Mouse (Mus musculus) intestine, embryonic 15.5 days (tissue): ENCODE measurements around the gene Ankrd27. TPM values are rescaled to one million over a fixed set of nuclear protein-coding genes. Genes with fewer than 3 reads are reported as not detected.

Experiments used
- polyA plus RNA-seq: library from polyadenylated mRNA; unstranded; fragments of >200 nt; fragmentation: Nextera tagmentation; extraction: Ambion mirVana; gene quantifications from 2 replicates; pipeline ENCODE4 v1.2.1, GENCODE M21; 2015

Ankrd27 gene
- polyA plus RNA-seq, 1 experiment from 2014 or later, result 38.0 TPM

Other genes starting within 250 kb of the Ankrd27 start
- gene Faap24, start 189.4 kb upstream of the Ankrd27 start, polyA plus RNA-seq, result 22.0 and 22.7 TPM in 2 replicates
- 43.2 and 45.8 TPM in 2 replicates for gene Cep89, start 189.2 kb upstream of the Ankrd27 start, polyA plus RNA-seq
- gene Slc7a9, start 137.4 kb upstream of the Ankrd27 start, polyA plus RNA-seq, result 65.1 and 69.8 TPM in 2 replicates
- gene Tdrd12, start 48.5 kb upstream of the Ankrd27 start, polyA plus RNA-seq, result 0.57 and 1.2 TPM in 2 replicates
- 122 and 129 TPM in 2 replicates for gene Nudt19, start 29.9 kb upstream of the Ankrd27 start, polyA plus RNA-seq
- 0.06 and 0.09 TPM in 2 replicates for gene Rgs9bp, start 662 bp upstream of the Ankrd27 start, polyA plus RNA-seq
- 193 and 197 TPM in 2 replicates for gene Pdcd5, start 61.3 kb downstream of the Ankrd27 start, polyA plus RNA-seq
- 15.6 and 17.5 TPM in 2 replicates for gene Dpy19l3, start 168.2 kb downstream of the Ankrd27 start, polyA plus RNA-seq
- 16.6 and 17.8 TPM in 2 replicates for gene Zfp507, start 216.8 kb downstream of the Ankrd27 start, polyA plus RNA-seq